Mouse (Mus musculus): ENCODE measurements at regions not wholly inside any gene's neighbourhood (a gene's known extent, or its start where the extent isn't known, plus 50 kb on each side); places are given as distances from the start of the nearest gene placed in this dataset.

DNA sequence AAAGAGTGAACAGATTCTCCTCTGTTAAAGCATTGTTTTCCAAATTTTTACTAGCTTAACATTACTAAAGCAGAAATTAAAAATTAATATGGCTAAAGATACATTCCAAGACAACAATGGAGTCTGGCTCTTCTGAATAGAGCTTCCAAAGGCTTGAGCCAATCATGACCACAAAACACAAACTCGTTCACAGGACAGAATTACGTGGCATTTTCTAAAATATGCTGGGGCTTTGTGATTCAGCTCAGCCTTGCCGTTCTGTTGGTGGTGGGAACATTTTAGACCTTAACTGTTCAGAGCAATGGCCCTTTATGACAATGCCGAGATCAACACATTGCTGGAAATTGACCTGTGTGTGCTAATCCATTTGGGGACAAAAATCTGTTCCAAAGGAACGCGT, 318.7 kb downstream of the Setd4 start:
- WGBS = 95% methylated on average over 6 of the region's 6 CpGs
- Histone ChIP-seq H3K9me3 (replicated peaks) (no peaks in the 10 kb centered on the region), H3K9ac (replicated peaks) (no peak overlapping the region), H3K4me2 (no peak overlapping the region), H3K27ac (replicated peaks) (no peak overlapping the region), H3K36me3 (no peaks in the 10 kb centered on the region), H3K27me3 (replicated peaks) (peaks cover 13% of the 10 kb centered on the region), H3K4me3 (replicated peaks) (no peak overlapping the region), H3K4me1 (peaks cover 6% of the 10 kb centered on the region; the same call in 1 of the 2 replicates)
- no peak for ATAC-seq (ENCODE audit: low FRiP score)

DNA sequence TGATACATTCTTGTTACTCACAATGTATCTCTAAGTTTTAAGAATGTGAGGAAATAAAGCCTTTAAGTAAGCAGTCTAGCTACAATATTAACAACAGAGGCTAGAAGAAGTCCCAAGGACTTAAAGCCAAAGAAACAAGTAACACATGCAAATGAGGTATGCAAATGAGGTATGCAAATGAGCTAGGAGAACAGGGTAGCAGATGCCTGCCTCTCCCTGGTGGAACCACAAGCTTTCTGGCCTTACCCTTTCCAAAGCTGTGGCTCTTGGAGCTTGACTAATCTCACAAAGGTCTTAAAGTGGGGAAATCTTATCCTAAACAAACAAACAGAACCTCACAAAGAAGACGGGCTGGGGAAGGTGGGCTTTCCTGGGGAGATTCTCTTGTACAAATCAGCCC, 322.1 kb downstream of the Setd4 start:
- no peaks in the 10 kb centered on the region for H3K9me3 ChIP-seq (replicated peaks)
- no peak overlapping the region for H3K9ac ChIP-seq (replicated peaks)
- H3K4me2 ChIP-seq = no peak overlapping the region
- ATAC-seq (ENCODE audit: low FRiP score) = no peak
- 35% methylated on average over 1 of the region's 1 CpGs for WGBS
- H3K36me3 ChIP-seq = no peaks in the 10 kb centered on the region
- no peak overlapping the region for H3K27ac ChIP-seq (replicated peaks)
- H3K4me3 ChIP-seq (replicated peaks) = no peak overlapping the region
- H3K4me1 ChIP-seq = peaks cover 7% of the 10 kb centered on the region
- peaks cover 14% of the 10 kb centered on the region; the same call in 1 of the 2 replicates for H3K27me3 ChIP-seq (replicated peaks)

DNA sequence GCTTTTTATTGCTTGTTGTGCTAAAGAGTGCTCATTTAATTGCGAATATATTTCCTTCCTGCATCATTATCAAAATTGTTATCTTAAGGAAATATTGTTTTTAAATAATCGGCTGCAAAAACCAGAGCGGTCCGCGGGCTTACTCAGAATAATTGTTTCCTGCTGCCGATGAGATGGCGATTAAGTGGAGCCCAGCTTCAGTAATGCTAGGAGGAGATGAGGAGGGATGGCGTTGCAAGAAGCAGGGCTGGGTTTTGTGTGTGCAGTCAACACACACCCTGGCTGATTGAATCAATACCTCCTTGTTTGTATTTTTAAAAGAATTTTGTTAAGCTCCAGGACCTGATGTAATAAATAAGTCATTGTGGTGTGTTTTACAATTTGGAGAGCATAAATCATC, 331.2 kb downstream of the Setd4 start:
- Histone ChIP-seq H3K27ac (replicated peaks) (no peak overlapping the region), H3K36me3 (no peaks in the 10 kb centered on the region), H3K9ac (replicated peaks) (no peak overlapping the region), H3K4me1 (peaks cover 7% of the 10 kb centered on the region), H3K4me2 (no peak overlapping the region), H3K27me3 (replicated peaks) (no peaks in the 10 kb centered on the region), H3K4me3 (replicated peaks) (no peak overlapping the region), H3K9me3 (replicated peaks) (no peaks in the 10 kb centered on the region)
- no peak for ATAC-seq (ENCODE audit: low FRiP score)
- 59% methylated on average over 8 of the region's 8 CpGs for WGBS

DNA sequence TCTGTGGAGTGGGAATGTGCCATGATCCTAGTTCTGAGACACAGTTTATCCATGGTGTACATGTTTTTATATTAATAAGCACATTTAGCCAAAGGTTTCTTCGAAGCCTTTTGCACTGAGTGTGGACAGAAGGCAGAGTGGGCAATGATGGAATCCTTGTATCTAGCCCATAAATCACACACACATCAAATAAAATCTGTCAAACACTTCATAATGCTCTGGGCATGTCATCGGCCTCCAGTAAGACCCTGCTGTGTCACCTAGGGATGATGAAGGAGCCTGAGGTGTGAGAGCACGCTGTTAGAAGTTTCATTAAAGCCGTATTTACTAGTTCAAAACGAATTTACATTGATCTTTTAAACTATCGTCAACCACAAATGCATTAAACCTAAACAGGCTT, 331.7 kb downstream of the Setd4 start:
- 45% methylated on average over 6 of the region's 6 CpGs for WGBS
- Histone ChIP-seq H3K4me3 (replicated peaks) (no peak overlapping the region), H3K36me3 (no peaks in the 10 kb centered on the region), H3K4me2 (no peak overlapping the region), H3K27ac (replicated peaks) (no peak overlapping the region), H3K27me3 (replicated peaks) (no peaks in the 10 kb centered on the region), H3K9me3 (replicated peaks) (no peaks in the 10 kb centered on the region), H3K9ac (replicated peaks) (no peak overlapping the region), H3K4me1 (peaks cover 3% of the 10 kb centered on the region)
- ATAC-seq (ENCODE audit: low FRiP score) = no peak

DNA sequence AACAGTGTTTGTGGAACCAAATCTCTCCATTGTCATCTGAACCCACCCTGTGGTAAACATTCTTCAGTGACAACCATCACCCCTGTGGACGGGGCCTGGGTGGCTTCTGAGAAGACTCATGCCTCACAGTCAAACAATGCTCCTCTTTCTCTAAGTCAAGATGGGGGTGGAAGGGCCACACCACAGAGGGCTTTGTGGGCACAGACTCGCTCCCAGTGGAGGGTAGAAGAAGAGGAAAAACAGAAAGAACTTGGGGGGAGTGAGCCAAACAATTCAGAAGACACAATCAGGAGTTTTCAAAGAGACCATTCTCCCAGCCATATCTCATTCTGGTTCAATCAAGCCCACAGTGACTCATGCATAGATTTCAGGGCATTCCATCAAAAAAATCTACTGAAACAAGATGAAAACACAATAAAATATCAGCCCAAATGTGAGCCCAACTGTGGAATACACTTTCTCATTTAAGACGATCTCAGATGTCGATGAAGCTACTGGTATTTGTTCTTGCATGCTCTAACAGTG, 339.7 kb downstream of the Setd4 start:
- Histone ChIP-seq H3K9ac (replicated peaks) (no peak overlapping the region), H3K36me3 (no peaks in the 10 kb centered on the region), H3K4me2 (no peak overlapping the region), H3K27ac (replicated peaks) (no peak overlapping the region), H3K27me3 (replicated peaks) (no peaks in the 10 kb centered on the region), H3K4me3 (replicated peaks) (no peak overlapping the region), H3K4me1 (no peaks in the 10 kb centered on the region), H3K9me3 (replicated peaks) (no peaks in the 10 kb centered on the region)
- 61% methylated on average over 4 of the region's 4 CpGs for WGBS
- no peak for ATAC-seq (ENCODE audit: low FRiP score)

DNA sequence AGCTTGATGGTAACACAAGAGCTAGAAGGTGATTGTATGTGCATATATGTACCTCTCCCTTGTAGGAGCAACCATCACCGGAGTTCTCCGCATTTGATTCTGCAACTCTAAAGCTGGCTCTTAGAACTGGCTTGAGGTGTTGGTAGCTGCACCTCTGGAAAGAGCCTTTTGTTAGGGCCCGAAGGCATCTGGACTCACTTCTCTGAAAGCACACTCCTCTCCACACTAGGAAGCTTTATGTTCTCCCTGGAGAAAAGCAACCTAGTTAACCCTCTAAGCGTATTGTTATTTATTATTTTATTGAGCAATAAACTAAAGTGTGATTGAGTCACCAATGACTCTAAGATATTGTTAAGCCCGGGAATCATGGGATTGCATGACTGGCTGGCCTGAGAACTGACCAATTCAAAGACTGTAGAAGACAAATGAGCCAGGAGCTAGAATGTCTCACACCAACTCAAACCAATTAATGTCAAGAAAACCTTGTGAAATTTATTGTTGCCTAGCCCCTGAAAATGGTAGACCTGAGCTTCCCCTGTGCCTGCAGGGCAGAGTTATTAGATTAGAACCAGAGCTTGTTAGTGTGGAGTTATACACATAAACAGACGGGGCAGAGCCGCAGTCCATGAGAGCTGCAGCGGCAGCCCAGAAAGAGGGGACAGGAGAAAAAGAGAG, 340.6 kb downstream of the Setd4 start:
- ATAC-seq (ENCODE audit: low FRiP score) = no peak
- Histone ChIP-seq H3K9me3 (replicated peaks) (no peaks in the 10 kb centered on the region), H3K4me3 (replicated peaks) (no peak overlapping the region), H3K27ac (replicated peaks) (no peak overlapping the region), H3K4me1 (no peaks in the 10 kb centered on the region), H3K36me3 (no peaks in the 10 kb centered on the region), H3K9ac (replicated peaks) (no peak overlapping the region), H3K27me3 (replicated peaks) (no peaks in the 10 kb centered on the region), H3K4me2 (no peak overlapping the region)
- WGBS = 43% methylated on average over 8 of the region's 8 CpGs

DNA sequence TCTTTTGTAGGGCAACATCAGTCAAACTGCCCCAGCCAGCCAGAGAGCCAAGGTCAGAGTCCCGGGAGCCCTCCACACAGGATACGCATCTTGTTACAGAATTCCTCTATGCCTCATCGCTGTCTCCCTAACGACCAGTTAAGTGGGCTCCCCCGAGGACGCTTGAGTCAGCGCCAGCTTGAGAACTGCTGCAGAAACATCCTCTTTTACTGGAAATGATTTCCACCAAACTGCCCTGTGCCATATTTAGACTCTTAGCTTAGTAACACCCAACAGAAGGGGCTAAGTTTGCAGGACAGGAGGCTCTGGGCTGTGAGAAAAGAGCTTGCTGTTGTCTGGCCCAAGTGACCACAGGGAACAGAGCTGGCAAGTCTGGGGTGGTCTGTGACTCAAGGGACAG, 357.0 kb downstream of the Setd4 start:
- no peak overlapping the region for H3K4me3 ChIP-seq (replicated peaks)
- ATAC-seq (ENCODE audit: low FRiP score) = 0 out of 2 replicates have a peak, but pooled peaks have one; percentile 24
- no peaks in the 10 kb centered on the region for H3K36me3 ChIP-seq
- peaks cover 9% of the 10 kb centered on the region for H3K4me1 ChIP-seq
- no peak overlapping the region for H3K27ac ChIP-seq (replicated peaks)
- H3K4me2 ChIP-seq = peak overlapping the region; percentile 6; the same call in 1 of the 2 replicates
- WGBS = 4% methylated on average over 7 of the region's 7 CpGs
- no peaks in the 10 kb centered on the region for H3K9me3 ChIP-seq (replicated peaks)
- H3K27me3 ChIP-seq (replicated peaks) = peaks cover 22% of the 10 kb centered on the region; the same call in 1 of the 2 replicates
- no peak overlapping the region for H3K9ac ChIP-seq (replicated peaks)

DNA sequence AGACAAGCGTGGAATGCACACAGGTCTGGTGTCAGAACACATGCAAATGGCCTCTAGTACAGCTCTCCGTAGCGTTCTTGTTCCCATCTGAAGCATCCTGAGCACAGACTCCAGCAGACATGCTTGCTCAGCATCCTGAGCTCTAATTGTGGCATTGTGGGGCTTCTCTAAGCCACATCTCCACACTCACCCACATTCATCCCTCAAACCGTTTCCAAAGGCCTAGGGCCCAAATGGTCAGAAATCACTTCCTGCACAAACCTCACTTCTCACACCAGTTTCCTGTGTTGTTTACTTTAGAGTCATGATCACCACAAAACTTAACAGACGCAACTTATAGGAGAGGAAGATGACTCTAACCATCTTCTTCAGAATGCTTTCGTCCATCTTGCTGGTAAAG, 358.1 kb downstream of the Setd4 start:
- Histone ChIP-seq H3K27me3 (replicated peaks) (peaks cover 22% of the 10 kb centered on the region; the same call in 1 of the 2 replicates), H3K36me3 (no peaks in the 10 kb centered on the region), H3K4me1 (peaks cover 9% of the 10 kb centered on the region), H3K9me3 (replicated peaks) (no peaks in the 10 kb centered on the region), H3K4me3 (replicated peaks) (no peak overlapping the region), H3K4me2 (no peak overlapping the region), H3K27ac (replicated peaks) (no peak overlapping the region), H3K9ac (replicated peaks) (no peak overlapping the region)
- 81% methylated on average over 6 of the region's 6 CpGs for WGBS
- no peak for ATAC-seq (ENCODE audit: low FRiP score)

DNA sequence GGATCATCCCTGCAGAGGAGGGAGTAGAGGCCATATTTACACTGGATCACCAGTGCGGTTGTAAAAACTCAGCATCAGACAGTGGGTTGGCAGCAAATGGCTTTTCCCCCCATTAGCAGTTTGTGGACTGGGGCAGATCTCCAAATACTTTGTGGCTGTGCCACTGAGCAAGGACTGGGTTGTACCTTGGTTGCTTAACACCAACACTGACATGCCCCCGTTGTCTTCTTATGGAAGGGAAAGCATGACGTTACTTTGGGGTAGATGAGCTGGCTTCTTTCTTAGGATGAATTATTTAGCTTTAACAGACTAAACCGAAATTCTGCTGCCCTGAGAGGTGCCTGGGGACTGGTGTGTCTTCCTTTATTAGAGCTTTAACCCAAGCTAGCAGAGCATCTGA, 365.0 kb downstream of the Setd4 start:
- no peaks in the 10 kb centered on the region for H3K9me3 ChIP-seq (replicated peaks)

DNA sequence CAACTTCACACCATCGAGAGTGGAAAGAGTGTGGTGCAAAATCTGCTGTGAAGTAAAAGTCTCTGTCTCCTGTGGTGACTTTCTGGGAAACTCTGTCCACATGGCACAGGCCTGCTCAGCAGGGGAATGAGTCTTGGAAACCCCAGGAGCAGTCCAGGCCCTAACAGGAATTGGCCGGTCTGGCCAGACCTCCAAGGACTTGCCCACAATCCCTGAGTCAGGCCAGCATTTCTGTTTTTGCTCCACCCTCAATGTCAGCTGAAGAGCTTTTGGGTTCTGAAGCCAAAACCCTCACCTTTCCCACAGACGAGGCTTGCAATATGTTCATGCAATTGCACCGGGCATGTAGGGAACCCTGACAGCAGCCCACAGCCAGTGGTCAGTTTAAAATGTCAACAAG, 365.5 kb downstream of the Setd4 start:
- Histone ChIP-seq H3K4me2 (no peak overlapping the region), H3K36me3 (no peaks in the 10 kb centered on the region), H3K27me3 (replicated peaks) (0 out of 2 replicates have a peak, but pooled peaks cover 4% of the 10 kb centered on the region), H3K4me1 (no peaks in the 10 kb centered on the region), H3K9me3 (replicated peaks) (no peaks in the 10 kb centered on the region), H3K27ac (replicated peaks) (no peak overlapping the region), H3K9ac (replicated peaks) (no peak overlapping the region), H3K4me3 (replicated peaks) (no peak overlapping the region)
- ATAC-seq (ENCODE audit: low FRiP score) = no peak
- WGBS = 88% methylated on average over 4 of the region's 4 CpGs

More for the DNA sequence above, 365.0 kb downstream of the Setd4 start:
- Histone ChIP-seq H3K4me1 (no peaks in the 10 kb centered on the region), H3K4me3 (replicated peaks) (no peak overlapping the region), H3K27ac (replicated peaks) (no peak overlapping the region), H3K27me3 (replicated peaks) (peaks cover 5% of the 10 kb centered on the region; the same call in 1 of the 2 replicates), H3K4me2 (no peak overlapping the region), H3K9ac (replicated peaks) (no peak overlapping the region), H3K36me3 (no peaks in the 10 kb centered on the region)
- ATAC-seq (ENCODE audit: low FRiP score) = no peak
- 94% methylated on average over 4 of the region's 4 CpGs for WGBS

DNA sequence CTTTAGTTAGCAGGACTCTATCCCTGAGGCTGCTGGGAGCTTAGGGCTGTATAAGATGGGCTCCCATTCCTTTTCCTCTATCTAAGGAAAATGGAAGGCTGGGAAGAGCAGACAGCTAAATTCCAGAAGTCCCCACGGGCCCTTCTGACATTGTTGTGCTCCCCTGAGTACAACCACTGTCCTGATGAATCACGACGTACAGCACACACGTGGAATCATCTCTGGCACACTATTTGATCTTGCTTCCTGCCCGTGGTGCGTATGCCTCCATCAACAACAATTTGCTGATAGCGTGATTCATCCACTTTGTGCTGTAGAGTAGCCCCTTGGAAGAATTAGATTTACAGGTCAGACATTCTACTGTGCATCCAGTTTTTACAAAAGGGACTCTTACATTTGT, 378.2 kb downstream of the Setd4 start:
- Histone ChIP-seq H3K4me1 (no peaks in the 10 kb centered on the region), H3K27me3 (replicated peaks) (no peaks in the 10 kb centered on the region), H3K9me3 (replicated peaks) (no peaks in the 10 kb centered on the region), H3K4me2 (no peak overlapping the region), H3K36me3 (no peaks in the 10 kb centered on the region), H3K27ac (replicated peaks) (no peak overlapping the region), H3K9ac (replicated peaks) (no peak overlapping the region), H3K4me3 (replicated peaks) (no peak overlapping the region)
- 86% methylated on average over 7 of the region's 7 CpGs for WGBS
- ATAC-seq (ENCODE audit: low FRiP score) = no peak

DNA sequence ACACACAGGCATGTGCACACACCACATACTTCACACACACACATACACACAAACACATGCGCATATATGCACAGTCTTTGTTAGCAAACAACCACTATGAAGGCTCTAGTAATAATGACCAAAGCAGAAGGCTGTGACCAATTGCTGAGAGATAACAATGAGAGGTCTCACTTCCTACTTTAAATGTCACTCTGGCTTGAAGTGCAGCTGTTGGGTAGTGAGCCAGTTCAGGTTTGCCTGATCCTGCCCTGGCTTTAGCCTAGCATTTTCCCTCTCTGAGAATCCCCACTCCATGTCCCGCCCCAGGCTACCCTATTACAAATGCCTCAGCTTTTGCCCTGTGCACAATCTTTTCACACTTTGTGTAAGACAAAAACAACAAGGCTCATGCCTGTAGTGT, 378.7 kb downstream of the Setd4 start:
- no peak overlapping the region for H3K9ac ChIP-seq (replicated peaks)
- H3K27me3 ChIP-seq (replicated peaks) = no peaks in the 10 kb centered on the region
- WGBS = 97% methylated on average over 2 of the region's 2 CpGs
- no peak for ATAC-seq (ENCODE audit: low FRiP score)
- H3K4me3 ChIP-seq (replicated peaks) = no peak overlapping the region
- H3K27ac ChIP-seq (replicated peaks) = no peak overlapping the region
- H3K4me2 ChIP-seq = no peak overlapping the region
- no peaks in the 10 kb centered on the region for H3K4me1 ChIP-seq
- no peaks in the 10 kb centered on the region for H3K9me3 ChIP-seq (replicated peaks)
- no peaks in the 10 kb centered on the region for H3K36me3 ChIP-seq

All from neural tube, embryonic 15.5 days (tissue).